Mouse (Mus musculus) forelimb bud, embryonic 11.5 days (tissue): ENCODE results near the gene Lsm12.
"Not testable (repeated sequence)": the region's sequence is repeated elsewhere in the genome, so short reads cannot be mapped to it uniquely, and the experiment has no call there.

ENCODE experiments used
- DNase-seq: peaks from one replicate; pipeline ENCODE4 v3.0.0-alpha.2; 2012; ENCODE audit warnings: low read depth, low spot score

Lsm12 gene

GRCm38 (mm10) chr11:102186235-102186634 lies 1.1 kb upstream of the Lsm12 start:
- DNase-seq, result no peak

- DNase-seq, result no peak
Measured at GRCm38 (mm10) chr11:102185677-102186076, 581 bp upstream of the Lsm12 start.

- DNase-seq, result no peak
Measured at GRCm38 (mm10) chr11:102184253-102184645, 847 bp downstream of the Lsm12 start.

GRCm38 (mm10) chr11:102179836-102180235 lies 5.3 kb downstream of the Lsm12 start:
- DNase-seq, result no peak

- DNase-seq, result no peak
Measured at GRCm38 (mm10) chr11:102168689-102169088, 16.4 kb downstream of the Lsm12 start.

GRCm38 (mm10) chr11:102167539-102167938 lies 17.6 kb downstream of the Lsm12 start:
- no peak for DNase-seq

GRCm38 (mm10) chr11:102165971-102166722 lies 18.9 kb downstream of the Lsm12 start:
- no peak for DNase-seq

GRCm38 (mm10) chr11:102159781-102160180 lies 25.3 kb downstream of the Lsm12 start:
- DNase-seq, result no peak

GRCm38 (mm10) chr11:102158024-102158423 lies 27.1 kb downstream of the Lsm12 start:
- not testable (repeated sequence) for DNase-seq

GRCm38 (mm10) chr11:102156786-102157089 lies 28.4 kb downstream of the Lsm12 start:
- DNase-seq, result no peak

- DNase-seq, result peak; percentile 92
Measured at GRCm38 (mm10) chr11:102156039-102156785, 28.9 kb downstream of the Lsm12 start, which contains the start of gene Tmem101. TSS of gene Tmem101 (minus strand) at chr11:102156404.

- DNase-seq, result no peak
Measured at GRCm38 (mm10) chr11:102147213-102147989, 37.7 kb downstream of the Lsm12 start.

GRCm38 (mm10) chr11:102146531-102146930 lies 38.6 kb downstream of the Lsm12 start:
- DNase-seq, result no peak

- no peak for DNase-seq
Measured at GRCm38 (mm10) chr11:102146005-102146404, 39.1 kb downstream of the Lsm12 start.

- no peak for DNase-seq
Measured at GRCm38 (mm10) chr11:102145471-102146001, 39.6 kb downstream of the Lsm12 start, which contains the start of gene Nags. TSS of gene Nags (plus strand) at chr11:102145513.

GRCm38 (mm10) chr11:102144957-102145470 lies 40.1 kb downstream of the Lsm12 start:
- DNase-seq, result peak; percentile 31

- DNase-seq, result no peak
Measured at GRCm38 (mm10) chr11:102142355-102142754, 42.7 kb downstream of the Lsm12 start.

GRCm38 (mm10) chr11:102140508-102140907 lies 44.6 kb downstream of the Lsm12 start:
- DNase-seq, result peak; percentile 76

- DNase-seq, result peak; percentile 76
Measured at GRCm38 (mm10) chr11:102138447-102138740, 46.7 kb downstream of the Lsm12 start.

GRCm38 (mm10) chr11:102137625-102138446 lies 47.3 kb downstream of the Lsm12 start:
- DNase-seq, result no peak

GRCm38 (mm10) chr11:102134516-102134915 lies 50.6 kb downstream of the Lsm12 start:
- DNase-seq, result no peak
